Mouse (Mus musculus): Measurements from ENCODE around the gene Pcp2. TPM values are rescaled to one million over a fixed set of nuclear protein-coding genes. Genes with fewer than 3 reads are reported as not detected.

Gene Pcp2
- polyA plus RNA-seq, 1 experiment from 2014 or later: not detected

DNA sequence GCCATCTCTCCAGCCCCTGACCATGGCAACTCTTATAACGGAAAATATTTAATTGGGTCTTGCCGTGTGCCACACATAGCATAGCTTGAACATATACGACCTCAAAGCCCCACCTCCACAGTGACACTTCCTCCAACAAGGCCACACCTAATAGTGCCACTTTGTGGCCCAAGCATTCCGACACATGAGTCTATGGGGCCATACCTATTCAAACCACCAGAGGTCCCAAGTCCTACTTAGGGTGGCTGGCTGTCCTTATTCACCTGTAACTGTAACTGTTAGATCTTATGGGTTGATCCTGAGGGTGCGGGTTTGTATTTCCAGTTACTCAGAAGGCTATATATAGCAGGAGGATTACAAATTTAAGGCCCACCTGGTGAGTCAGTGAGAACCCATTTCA, 2.7 kb upstream of the Pcp2 start:
- no peaks in the 10 kb centered on the region for H3K27me3 ChIP-seq (replicated peaks; ENCODE audit: control insufficient read depth, insufficient read depth, low read length)
- H3K4me1 ChIP-seq (replicated peaks; ENCODE audit: control insufficient read depth, insufficient read depth, low read length): no peaks in the 10 kb centered on the region; the same call in 1 of the 2 replicates
- H3K9me3 ChIP-seq (ENCODE audit: control insufficient read depth): no peaks in the 10 kb centered on the region
- H3K27ac ChIP-seq (ENCODE audit: low read depth, low read length): no peak overlapping the region
- ATAC-seq: peak; percentile 32; the same call in 1 of the 2 replicates
- 23% methylated on average over 5 of the region's 5 CpGs for WGBS
- H3K9ac ChIP-seq (ENCODE audit: low read depth, low read length): no peak overlapping the region
- peak; percentile 72 for TF ChIP-seq CTCF (IDR thresholded peaks at IDR 0.05; ENCODE audit: low read depth)
- no peak overlapping the region for H3K4me2 ChIP-seq (replicated peaks; ENCODE audit: low read depth)
- no peak overlapping the region for H3K4me3 ChIP-seq (ENCODE audit: low read depth, low read length)
- H3K36me3 ChIP-seq (ENCODE audit: control insufficient read depth, insufficient read depth): no peaks in the 10 kb centered on the region; the same call in 1 of the 2 replicates

DNA sequence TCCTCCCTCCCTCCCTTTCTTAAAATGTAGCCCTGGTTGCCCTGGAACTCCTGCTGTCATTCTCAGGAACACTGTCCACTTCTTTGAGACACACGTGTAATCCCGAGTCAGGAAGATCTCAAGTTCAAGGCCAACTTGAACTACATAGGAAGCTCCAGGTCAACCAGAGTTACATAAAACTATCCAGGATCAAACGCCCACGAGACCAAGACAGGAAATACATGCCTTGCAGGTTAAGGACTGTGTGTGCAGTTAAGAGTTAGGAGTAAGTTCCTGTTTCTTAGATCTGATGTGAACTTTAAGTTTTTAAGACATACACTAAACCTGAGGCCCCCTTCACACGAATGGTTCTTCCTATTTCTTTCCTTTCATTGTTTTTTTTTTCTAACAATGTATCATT, 1.6 kb upstream of the Pcp2 start:
- Histone ChIP-seq H3K4me3 (ENCODE audit: low read depth, low read length) (no peak overlapping the region), H3K27ac (ENCODE audit: low read depth, low read length) (no peak overlapping the region), H3K4me1 (replicated peaks; ENCODE audit: control insufficient read depth, insufficient read depth, low read length) (peaks cover 3% of the 10 kb centered on the region), H3K4me2 (replicated peaks; ENCODE audit: low read depth) (no peak overlapping the region), H3K9ac (ENCODE audit: low read depth, low read length) (no peak overlapping the region), H3K36me3 (ENCODE audit: control insufficient read depth, insufficient read depth) (no peaks in the 10 kb centered on the region; the same call in 1 of the 2 replicates), H3K9me3 (ENCODE audit: control insufficient read depth) (no peaks in the 10 kb centered on the region), H3K27me3 (replicated peaks; ENCODE audit: control insufficient read depth, insufficient read depth, low read length) (no peaks in the 10 kb centered on the region)
- TF ChIP-seq CTCF (IDR thresholded peaks at IDR 0.05; ENCODE audit: low read depth): no peak
- ATAC-seq: no peak
- 60% methylated on average over 5 of the region's 5 CpGs for WGBS

DNA sequence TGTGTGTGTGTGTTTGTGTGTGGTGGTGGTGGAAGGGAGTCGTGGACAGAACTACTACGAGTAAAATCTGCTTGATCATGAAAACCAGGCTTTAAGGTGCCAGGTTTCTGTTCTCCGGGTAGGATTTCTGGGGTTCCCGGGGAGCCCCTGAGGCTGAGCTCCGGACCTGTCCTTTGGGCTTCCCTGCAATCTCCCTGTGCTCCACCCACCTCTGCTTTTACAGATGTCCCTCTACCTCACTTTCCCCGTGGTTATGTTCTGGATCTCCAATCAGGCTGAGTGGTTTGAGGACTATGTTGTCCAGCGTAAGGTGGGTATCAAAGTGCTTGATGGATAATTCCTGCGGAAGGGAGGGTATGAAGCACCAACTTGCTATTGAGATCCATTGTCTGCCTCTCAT, 3.2 kb downstream of the Pcp2 start:
- H3K36me3 ChIP-seq (ENCODE audit: control insufficient read depth, insufficient read depth): peaks cover 17% of the 10 kb centered on the region
- no peak for TF ChIP-seq CTCF (IDR thresholded peaks at IDR 0.05; ENCODE audit: low read depth)
- 60% methylated on average over 8 of the region's 8 CpGs for whole genome bisulfite sequencing
- H3K9ac ChIP-seq (ENCODE audit: low read depth, low read length): 0 out of 2 replicates have a peak overlapping the region, but pooled peaks have one; percentile 68
- H3K9me3 ChIP-seq (ENCODE audit: control insufficient read depth): no peaks in the 10 kb centered on the region
- H3K4me1 ChIP-seq (replicated peaks; ENCODE audit: control insufficient read depth, insufficient read depth, low read length): peaks cover 6% of the 10 kb centered on the region
- no peaks in the 10 kb centered on the region for H3K27me3 ChIP-seq (replicated peaks; ENCODE audit: control insufficient read depth, insufficient read depth, low read length)
- no peak overlapping the region for H3K27ac ChIP-seq (ENCODE audit: low read depth, low read length)
- peak overlapping the region; percentile 89 for H3K4me2 ChIP-seq (replicated peaks; ENCODE audit: low read depth)
- no peak for ATAC-seq
- peak overlapping the region; percentile 92 for H3K4me3 ChIP-seq (ENCODE audit: low read depth, low read length)

DNA sequence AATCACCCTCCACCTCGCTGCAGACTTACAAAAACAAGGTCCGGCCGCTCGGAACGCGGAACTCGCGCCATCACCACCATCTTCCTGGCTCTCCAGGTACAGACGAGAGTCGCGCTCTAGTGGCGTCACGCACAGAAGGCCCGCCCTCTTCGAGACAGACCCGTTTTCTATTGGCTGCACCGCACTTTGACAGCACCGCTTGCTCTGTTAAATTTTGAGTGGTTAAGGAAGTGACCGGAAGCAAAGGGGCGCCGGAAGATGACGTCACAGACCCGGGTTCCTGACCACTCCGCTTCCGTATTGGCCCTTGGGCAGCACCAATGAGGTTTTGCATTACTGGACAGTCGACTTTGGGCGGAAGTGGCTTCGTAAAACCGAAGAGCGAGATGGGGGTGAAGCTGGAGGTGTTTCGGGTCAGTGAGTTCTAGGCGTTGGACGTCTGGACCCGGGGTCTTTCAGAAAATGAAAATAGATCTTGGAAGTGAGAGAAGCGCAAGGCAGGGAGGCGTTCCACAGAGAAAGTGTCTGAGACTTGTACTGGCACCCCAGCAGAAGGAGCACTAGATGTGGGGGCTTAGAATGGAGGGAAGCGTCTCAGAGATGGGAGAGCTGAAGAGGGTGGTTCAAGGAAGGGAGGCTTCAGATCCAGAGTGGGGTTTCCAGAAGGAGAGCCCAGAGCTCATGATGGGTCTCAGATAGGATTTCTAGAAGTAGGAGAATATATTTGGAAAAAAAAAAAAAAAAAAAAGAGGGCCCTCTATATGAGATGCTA, 4.0 kb downstream of the Pcp2 start, which contains the start of the genes Xab2 and Pet100:
Gene Xab2 (minus strand): TSS at position 118 of the 772 bp plus-strand sequence.
Gene Pet100 (plus strand): TSS at position 350 of the 772 bp plus-strand sequence.
- Histone ChIP-seq H3K27ac (ENCODE audit: low read depth, low read length) (no peak within 1 kb of the TSS), H3K9ac (ENCODE audit: low read depth, low read length) (peak within 1 kb of the TSS; percentile 84), H3K9me3 (ENCODE audit: control insufficient read depth) (no peaks in the 10 kb centered on the region), H3K27me3 (replicated peaks; ENCODE audit: control insufficient read depth, insufficient read depth, low read length) (no peaks in the 10 kb centered on the region), H3K4me2 (replicated peaks; ENCODE audit: low read depth) (peak within 1 kb of the TSS; percentile 89), H3K36me3 (ENCODE audit: control insufficient read depth, insufficient read depth) (peaks cover 23% of the 10 kb centered on the region), H3K4me1 (replicated peaks; ENCODE audit: control insufficient read depth, insufficient read depth, low read length) (peaks cover 6% of the 10 kb centered on the region), H3K4me3 (ENCODE audit: low read depth, low read length) (peak within 1 kb of the TSS; percentile 92)
- TF ChIP-seq CTCF (IDR thresholded peaks at IDR 0.05; ENCODE audit: low read depth): no peak
- peak; percentile 99 for ATAC-seq
- WGBS: under 1% methylated on average over 37 of the region's 37 CpGs

DNA sequence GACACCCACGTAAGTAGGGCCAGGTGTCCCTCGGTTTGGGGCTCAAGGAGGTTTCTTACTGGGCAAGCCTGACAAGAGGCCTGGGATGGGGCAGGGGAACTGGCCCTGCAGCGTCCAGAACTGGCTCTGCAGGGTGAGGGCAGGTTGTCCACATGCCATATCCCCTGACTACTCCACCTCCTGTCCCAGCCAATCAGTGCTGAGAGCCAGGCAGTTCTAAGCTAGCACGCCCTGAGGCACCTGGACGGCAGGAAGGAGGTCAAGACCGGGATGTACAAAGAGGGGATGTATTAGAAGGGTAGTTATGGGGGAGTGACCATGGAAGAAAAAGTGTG, 15.6 kb downstream of the Pcp2 start:
- no peak for ATAC-seq
- Histone ChIP-seq H3K9ac (ENCODE audit: low read depth, low read length) (no peak overlapping the region), H3K4me3 (ENCODE audit: low read depth, low read length) (no peak overlapping the region), H3K9me3 (ENCODE audit: control insufficient read depth) (no peaks in the 10 kb centered on the region), H3K36me3 (ENCODE audit: control insufficient read depth, insufficient read depth) (peaks cover 82% of the 10 kb centered on the region), H3K27ac (ENCODE audit: low read depth, low read length) (no peak overlapping the region), H3K27me3 (replicated peaks; ENCODE audit: control insufficient read depth, insufficient read depth, low read length) (no peaks in the 10 kb centered on the region), H3K4me1 (replicated peaks; ENCODE audit: control insufficient read depth, insufficient read depth, low read length) (no peaks in the 10 kb centered on the region), H3K4me2 (replicated peaks; ENCODE audit: low read depth) (no peak overlapping the region)
- no peak for TF ChIP-seq CTCF (IDR thresholded peaks at IDR 0.05; ENCODE audit: low read depth)
- 57% methylated on average over 6 of the region's 6 CpGs for WGBS

DNA sequence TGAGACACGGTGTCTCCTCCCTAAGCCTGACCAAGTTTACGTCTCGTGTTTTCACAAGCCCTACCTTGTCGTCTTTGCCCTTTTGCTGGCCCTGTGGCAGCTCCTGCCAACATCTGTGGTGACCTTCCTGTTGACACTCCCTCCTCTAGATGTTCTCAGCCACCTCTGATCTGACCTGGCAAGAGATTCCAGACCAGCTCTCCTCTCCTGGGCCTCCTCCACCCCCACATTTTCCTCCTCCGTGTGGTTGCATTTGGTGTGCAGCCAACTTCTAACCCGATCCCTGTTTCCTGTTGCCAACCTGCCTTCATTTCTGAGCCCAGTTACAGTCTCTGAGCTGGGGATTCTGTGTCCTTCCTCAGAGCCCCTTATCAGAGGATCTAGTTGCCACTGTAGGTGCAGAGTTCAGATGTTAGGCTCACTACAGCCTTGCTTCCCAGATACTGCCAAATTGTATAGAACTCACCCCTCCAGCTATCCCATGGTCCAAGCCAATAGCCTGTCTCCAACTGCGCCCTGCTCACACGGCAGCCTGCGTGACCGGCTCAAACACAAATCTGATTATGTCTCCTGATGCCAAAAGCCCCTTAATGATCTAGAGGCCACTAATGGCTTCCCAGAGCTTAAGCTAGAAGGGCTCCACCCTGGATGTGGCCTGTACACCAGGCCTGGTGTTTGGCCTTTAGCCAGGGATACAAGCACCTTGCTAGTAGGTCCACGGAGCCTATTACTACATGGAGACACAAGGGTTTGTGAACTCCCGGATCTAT, 16.1 kb downstream of the Pcp2 start:
- 77% methylated on average over 12 of the region's 12 CpGs for WGBS
- ATAC-seq: no peak
- no peaks in the 10 kb centered on the region for H3K4me1 ChIP-seq (replicated peaks; ENCODE audit: control insufficient read depth, insufficient read depth, low read length)

More for the DNA sequence above, 16.1 kb downstream of the Pcp2 start:
- no peak overlapping the region for H3K27ac ChIP-seq (ENCODE audit: low read depth, low read length)
- no peak overlapping the region for H3K4me2 ChIP-seq (replicated peaks; ENCODE audit: low read depth)
- H3K36me3 ChIP-seq (ENCODE audit: control insufficient read depth, insufficient read depth): peaks cover 82% of the 10 kb centered on the region
- H3K9me3 ChIP-seq (ENCODE audit: control insufficient read depth): no peaks in the 10 kb centered on the region
- no peaks in the 10 kb centered on the region for H3K27me3 ChIP-seq (replicated peaks; ENCODE audit: control insufficient read depth, insufficient read depth, low read length)
- no peak overlapping the region for H3K4me3 ChIP-seq (ENCODE audit: low read depth, low read length)
- H3K9ac ChIP-seq (ENCODE audit: low read depth, low read length): no peak overlapping the region
- no peak for TF ChIP-seq CTCF (IDR thresholded peaks at IDR 0.05; ENCODE audit: low read depth)

Measured in intestine, postnatal 0 days (tissue).